14 mouse cellular contexts compared by ENCODE assay signal in genomic region chr9:29268583-29269276, GRCm38 (mm10).
DNase-seq lines count a peak whose midpoint lies in the region; ATAC-seq and TF ChIP-seq lines count a peak whose summit lies in the region.
"Had no signal": no experiment of that assay in that cellular context is flagged by ENCODE, and none has a peak within 500 bp of the region (broad histone marks: within the 10 kb centered on the region; RNA-seq: fewer than 3 reads in every experiment).

No protein-coding gene starts in this region.

- ATAC-seq in heart, embryonic 11.5 days (replicated peaks; ENCODE audit: insufficient number of reproducible peaks, low FRiP score, low TSS enrichment): no peak
- ATAC-seq in midbrain, embryonic 14.5 days (ENCODE audit: low FRiP score, low TSS enrichment): no peak
- no peak for ATAC-seq in midbrain, embryonic 11.5 days (ENCODE audit: low FRiP score)
- 0 out of 2 replicates have a peak, but pooled peaks have one; percentile 24 for ATAC-seq in heart, postnatal 0 days (ENCODE audit: insufficient read depth, low read depth)
- ATAC-seq: CD4-positive, CD25-positive, alpha-beta regulatory T cell, adult 4 months; inflammation-experienced regulatory T-cells, adult 6 months; Patski had no signal

- no peak overlapping the region for H3K4me2 ChIP-seq in heart, embryonic 11.5 days
- H3K4me2 ChIP-seq in midbrain, embryonic 14.5 days (ENCODE audit: low read length): no peak overlapping the region
- no peak overlapping the region for H3K4me2 ChIP-seq in midbrain, embryonic 11.5 days
- H3K4me2 ChIP-seq in heart, postnatal 0 days (ENCODE audit: low read depth, low read length): no peak overlapping the region
- H3K4me2 ChIP-seq: limb, embryonic 13.5 days; lung, embryonic 14.5 days had no signal

- H3K9ac ChIP-seq in heart, embryonic 11.5 days (ENCODE audit: low read depth, low read length): no peak overlapping the region
- no peak overlapping the region for H3K9ac ChIP-seq in midbrain, embryonic 14.5 days (replicated peaks; ENCODE audit: low read length)
- H3K9ac ChIP-seq in midbrain, embryonic 11.5 days (ENCODE audit: low read length): no peak overlapping the region
- H3K9ac ChIP-seq in heart, postnatal 0 days (replicated peaks; ENCODE audit: low read depth, low read length): no peak overlapping the region
- H3K9ac ChIP-seq: limb, embryonic 13.5 days; lung, embryonic 14.5 days had no signal

- H3K4me3 ChIP-seq in heart, embryonic 10.5 days: no peak overlapping the region
- H3K4me3 ChIP-seq in heart, embryonic 11.5 days (ENCODE audit: low read depth, low read length): no peak overlapping the region
- H3K4me3 ChIP-seq in midbrain, embryonic 14.5 days (replicated peaks; ENCODE audit: low read depth, low read length): no peak overlapping the region
- no peak overlapping the region for H3K4me3 ChIP-seq in midbrain, embryonic 11.5 days (ENCODE audit: low read depth, low read length)
- no peak overlapping the region for H3K4me3 ChIP-seq in heart, postnatal 0 days (ENCODE audit: low read depth, low read length)
- H3K4me3 ChIP-seq: limb, embryonic 13.5 days had no signal

- no peak for TF ChIP-seq EP300 in heart, postnatal 0 days (IDR thresholded peaks at IDR 0.05; ENCODE audit: low read depth)

- H3K36me3 ChIP-seq in heart, embryonic 10.5 days: no peaks in the 10 kb centered on the region
- H3K36me3 ChIP-seq in heart, embryonic 11.5 days (ENCODE audit: control insufficient read depth, insufficient read depth, low read length): no peaks in the 10 kb centered on the region
- H3K36me3 ChIP-seq in midbrain, embryonic 14.5 days (ENCODE audit: control insufficient read depth, insufficient read depth, low read length): no peaks in the 10 kb centered on the region
- no peaks in the 10 kb centered on the region for H3K36me3 ChIP-seq in midbrain, embryonic 11.5 days (ENCODE audit: control insufficient read depth, insufficient read depth, low read length)
- no peaks in the 10 kb centered on the region for H3K36me3 ChIP-seq in heart, postnatal 0 days (replicated peaks; ENCODE audit: control insufficient read depth, insufficient read depth, low read length)
- H3K36me3 ChIP-seq: limb, embryonic 13.5 days had no signal

- H3K4me1 ChIP-seq in heart, embryonic 10.5 days: peaks cover 38% of the 10 kb centered on the region
- peaks cover 27% of the 10 kb centered on the region for H3K4me1 ChIP-seq in heart, embryonic 11.5 days (ENCODE audit: control insufficient read depth, insufficient read depth, low read length)
- H3K4me1 ChIP-seq in midbrain, embryonic 14.5 days (ENCODE audit: control insufficient read depth, insufficient read depth, low read length): peaks cover 17% of the 10 kb centered on the region; the same call in 1 of the 2 replicates
- H3K4me1 ChIP-seq in midbrain, embryonic 11.5 days (ENCODE audit: control insufficient read depth, insufficient read depth, low read length): no peaks in the 10 kb centered on the region
- H3K4me1 ChIP-seq in heart, postnatal 0 days (ENCODE audit: control insufficient read depth, insufficient read depth): peaks cover 16% of the 10 kb centered on the region; the same call in 1 of the 2 replicates
- H3K4me1 ChIP-seq: limb, embryonic 13.5 days had no signal

- DNase-seq in heart, embryonic 10.5 days (ENCODE audit: low spot score): no peak
- DNase-seq in midbrain, embryonic 14.5 days: no peak
- DNase-seq in midbrain, embryonic 11.5 days (ENCODE audit: low spot score, missing footprints): no peak
- peak; percentile 77 for DNase-seq in cerebellum, adult 9-10 months
- no peak for DNase-seq in heart, postnatal 0 days (ENCODE audit: low spot score)
- DNase-seq in ovary, postnatal 10 days (ENCODE audit: low spot score): no peak
- no peak for DNase-seq in thymus, postnatal 4 days
- DNase-seq: adrenal gland, postnatal 10 days; lung, embryonic 14.5 days had no signal

- WGBS in heart, embryonic 10.5 days: 43% methylated on average over 10 of the region's 10 CpGs
- WGBS in heart, embryonic 11.5 days (ENCODE audit: insufficient replicate concordance): 37% methylated on average over 10 of the region's 10 CpGs
- 68% methylated on average over 10 of the region's 10 CpGs for WGBS in midbrain, embryonic 14.5 days
- WGBS in midbrain, embryonic 11.5 days: 80% methylated on average over 10 of the region's 10 CpGs
- WGBS in heart, postnatal 0 days: 35% methylated on average over 10 of the region's 10 CpGs

- no peaks in the 10 kb centered on the region for H3K9me3 ChIP-seq in heart, embryonic 10.5 days
- no peaks in the 10 kb centered on the region for H3K9me3 ChIP-seq in heart, embryonic 11.5 days (replicated peaks; ENCODE audit: control insufficient read depth, low read length)
- no peaks in the 10 kb centered on the region for H3K9me3 ChIP-seq in midbrain, embryonic 14.5 days (ENCODE audit: control insufficient read depth, low read length)
- no peaks in the 10 kb centered on the region for H3K9me3 ChIP-seq in midbrain, embryonic 11.5 days (ENCODE audit: control insufficient read depth, low read length)
- no peaks in the 10 kb centered on the region for H3K9me3 ChIP-seq in heart, postnatal 0 days (replicated peaks; ENCODE audit: control insufficient read depth, low read length)
- H3K9me3 ChIP-seq: limb, embryonic 13.5 days had no signal

- no peak for TF ChIP-seq CTCF in heart, postnatal 0 days (IDR thresholded peaks at IDR 0.05; ENCODE audit: low read depth)

- no peaks in the 10 kb centered on the region for H3K27me3 ChIP-seq in heart, embryonic 10.5 days (ENCODE audit: insufficient read depth, poor library complexity, severe bottlenecking)
- H3K27me3 ChIP-seq in heart, embryonic 11.5 days (ENCODE audit: control insufficient read depth, insufficient read depth, low read length): no peaks in the 10 kb centered on the region
- no peaks in the 10 kb centered on the region for H3K27me3 ChIP-seq in midbrain, embryonic 14.5 days (ENCODE audit: control insufficient read depth, insufficient read depth, low read length)
- H3K27me3 ChIP-seq in midbrain, embryonic 11.5 days (ENCODE audit: control insufficient read depth, insufficient read depth, low read length): no peaks in the 10 kb centered on the region
- H3K27me3 ChIP-seq in heart, postnatal 0 days (ENCODE audit: control insufficient read depth, insufficient read depth, low read length): no peaks in the 10 kb centered on the region
- H3K27me3 ChIP-seq: Patski had no signal

- H3K27ac ChIP-seq in heart, embryonic 10.5 days: peak overlapping the region; percentile 47
- H3K27ac ChIP-seq in heart, embryonic 11.5 days (ENCODE audit: low read depth, low read length): no peak overlapping the region
- peak overlapping the region; percentile 37; the same call in 1 of the 2 replicates for H3K27ac ChIP-seq in midbrain, embryonic 14.5 days (replicated peaks; ENCODE audit: low read depth, low read length)
- H3K27ac ChIP-seq in midbrain, embryonic 11.5 days (ENCODE audit: low read depth, low read length): no peak overlapping the region
- H3K27ac ChIP-seq in heart, postnatal 0 days (ENCODE audit: low read depth): no peak overlapping the region
- H3K27ac ChIP-seq: limb, embryonic 13.5 days had no signal

Comparison
In these comparisons a context has a peak if more than half of its experiments do, and no peak if none do; other contexts are left out.
1. H3K27ac ChIP-seq: peak in heart, embryonic 10.5 days (single experiment) and midbrain, embryonic 14.5 days (single experiment); none in heart, embryonic 11.5 days (single experiment), midbrain, embryonic 11.5 days (single experiment) and heart, postnatal 0 days (single experiment).